Mouse (Mus musculus): ENCODE results near the gene Tox4.

- TF ChIP-seq CTCF (IDR thresholded peaks at IDR 0.05; ENCODE audit: low read depth) = no peak
- no peak for TF ChIP-seq EP300 (IDR thresholded peaks at IDR 0.05; ENCODE audit: low read depth)
Measured at GRCm38 (mm10) chr14:52306100-52306499, 27.2 kb downstream of the Tox4 start.
